Mouse (Mus musculus) myocyte (in vitro differentiated cells): ENCODE data around the gene Pitpnb.

Experiments
- POLR2A ChIP-seq: IDR thresholded peaks from one replicate; pipeline ENCODE4 v1.6.1; 2011; ENCODE audit warnings: low read depth, mild to moderate bottlenecking, control low read depth, moderate library complexity; ENCODE audit not compliant: insufficient read length
- SRF ChIP-seq: IDR thresholded peaks from one replicate; pipeline ENCODE4 v1.6.1; 2011; ENCODE audit warnings: low read depth; ENCODE audit not compliant: control insufficient read depth, insufficient read length

DNA sequence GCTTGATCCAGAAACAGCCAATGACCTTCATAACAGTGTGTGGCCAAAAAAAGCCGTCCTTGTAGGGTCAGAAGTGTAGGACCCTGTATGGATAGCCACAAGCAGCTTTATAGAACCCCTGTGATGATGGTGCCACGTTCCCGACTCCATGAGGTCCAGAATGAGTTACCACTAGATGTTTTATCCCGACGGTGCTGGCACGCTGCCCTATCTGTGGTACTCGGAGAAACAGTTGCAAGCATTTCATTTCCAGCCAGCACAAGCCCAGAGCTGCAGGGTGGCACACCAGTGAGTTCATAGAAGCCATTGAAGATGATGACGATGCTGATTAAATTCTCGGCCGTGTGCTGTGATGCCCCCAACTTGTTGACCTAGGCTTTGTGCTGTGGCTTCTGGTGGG lies 60.3 kb downstream of the Pitpnb start:
- TF ChIP-seq POLR2A (no peak), SRF (no peak)
